Mouse (Mus musculus) spleen, adult 2 months (tissue): Measurements from ENCODE around the gene Siglec1.

ENCODE experiments used
- CTCF ChIP-seq: fragments of 200-500 bp; IDR thresholded peaks from 2 replicates; pipeline ENCODE4 v1.5.1; 2011; ENCODE audit warnings: mild to moderate bottlenecking, inconsistent platforms; ENCODE audit not compliant: insufficient read depth, insufficient read length, insufficient replicate concordance; ENCODE audit errors: extremely low read depth
- POLR2A ChIP-seq: fragments of 200-500 bp; IDR thresholded peaks from 2 replicates; pipeline ENCODE4 v1.6.1; 2011; ENCODE audit warnings: low read depth, low read length, inconsistent platforms

- TF ChIP-seq CTCF (no peak), POLR2A (no peak)
Observed at GRCm38 (mm10) chr2:131052043-131052442, 34.5 kb downstream of the Siglec1 start.
